Mouse (Mus musculus): ENCODE results near the gene Palld.

Palld gene

DNA sequence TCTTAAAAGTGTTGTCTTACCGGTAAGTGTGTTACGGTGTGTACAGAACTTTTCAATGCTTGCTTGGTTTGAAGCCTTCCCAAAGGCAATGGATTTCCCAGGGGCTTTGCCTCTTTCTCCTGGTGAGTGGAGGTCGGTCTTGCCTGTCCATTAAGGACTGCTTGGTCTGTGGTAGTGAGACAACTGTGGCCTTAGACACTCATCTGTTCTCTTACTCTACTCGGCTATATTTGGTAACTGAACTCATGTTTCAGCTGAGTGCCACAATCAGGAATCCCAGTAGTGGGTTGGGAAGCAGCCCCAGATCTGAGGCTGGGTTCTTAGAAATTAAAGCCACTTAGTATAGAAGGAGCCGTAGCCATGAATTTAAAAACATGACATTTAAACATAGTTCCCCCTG, at the start of gene Palld:
TSS of gene Palld (minus strand) at position 170 of the 400 bp plus-strand sequence.
- DNase-seq (ENCODE audit: low spot score): no peak

DNA sequence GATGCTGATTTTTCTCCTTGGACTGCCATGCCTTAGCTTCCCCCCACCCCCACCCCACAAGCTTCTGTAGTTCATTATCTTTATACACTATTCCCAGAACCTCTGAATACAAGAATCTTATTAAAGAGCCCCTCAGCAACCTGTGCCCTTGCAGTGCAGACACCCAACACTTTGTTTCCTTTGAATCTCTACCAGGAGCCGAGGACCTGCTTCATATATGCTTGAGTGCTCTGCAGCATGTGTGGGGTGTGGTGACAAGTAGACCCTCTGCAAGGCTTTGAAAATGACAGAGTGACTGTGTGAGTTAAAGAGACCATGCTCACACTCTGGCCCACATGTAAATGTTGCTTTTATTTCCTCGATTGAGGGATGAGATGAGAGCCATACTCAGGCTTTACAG, 35.1 kb upstream of the Palld start:
- no peak for DNase-seq (ENCODE audit: low spot score)

DNA sequence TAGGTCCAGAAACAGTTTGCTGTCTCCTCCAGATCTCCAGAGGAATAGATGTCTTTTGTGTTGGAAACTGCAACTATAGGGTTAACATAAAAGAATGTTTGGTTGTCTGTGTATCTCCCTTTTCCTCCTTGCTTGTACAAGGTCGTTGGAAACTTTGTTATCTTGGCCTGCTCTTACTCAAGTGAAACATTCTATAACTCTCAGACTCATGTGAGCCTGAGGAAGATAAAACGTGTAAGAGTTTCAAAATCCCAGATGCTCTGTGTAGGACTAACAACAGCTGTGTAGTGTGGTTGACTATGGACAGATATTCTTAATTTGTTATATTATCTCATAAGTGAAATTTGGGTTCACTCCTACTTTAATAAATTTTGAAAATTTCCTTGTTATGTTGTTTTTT, 30.8 kb upstream of the Palld start:
- no peak for DNase-seq (ENCODE audit: low spot score)

DNA sequence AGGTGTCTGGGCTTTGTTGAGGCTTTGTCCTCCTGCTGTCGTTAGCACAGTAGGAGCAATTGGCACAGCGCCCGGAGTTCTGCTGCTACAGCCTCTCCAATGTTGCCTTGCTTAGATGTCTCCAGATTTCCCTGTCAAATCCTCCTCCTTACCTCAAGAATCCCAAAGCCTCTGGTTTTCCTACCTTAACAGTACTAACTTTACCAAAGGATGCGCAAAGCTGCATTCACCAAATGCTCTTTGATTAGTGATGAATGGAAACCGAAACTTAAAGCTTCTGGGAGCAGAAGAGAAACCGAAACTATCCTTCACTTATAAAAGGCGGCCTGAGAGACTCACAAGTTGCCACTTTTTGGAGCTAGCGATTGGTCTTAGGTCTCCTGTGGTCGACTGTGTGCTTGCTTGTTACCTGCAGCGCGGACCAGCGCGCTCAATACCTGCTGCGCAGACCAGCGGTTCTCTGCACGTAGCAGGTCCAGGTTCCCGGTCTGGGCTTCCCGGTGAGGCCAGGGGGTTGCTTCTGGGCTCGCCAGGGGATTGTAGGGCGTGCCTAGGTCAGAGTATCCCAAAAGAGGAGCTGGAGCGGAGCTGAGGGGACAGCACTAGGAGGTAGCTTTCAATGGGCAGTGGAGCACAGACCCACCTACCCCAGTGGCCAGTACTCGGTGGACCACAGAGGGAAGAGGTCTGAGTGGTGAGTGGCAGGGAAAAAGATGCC, 25.4 kb upstream of the Palld start, which contains the start of gene Ddx60:
TSS of gene Ddx60 (plus strand) at position 311 of the 718 bp plus-strand sequence.
- DNase-seq (ENCODE audit: low spot score): peak; percentile 4

DNA sequence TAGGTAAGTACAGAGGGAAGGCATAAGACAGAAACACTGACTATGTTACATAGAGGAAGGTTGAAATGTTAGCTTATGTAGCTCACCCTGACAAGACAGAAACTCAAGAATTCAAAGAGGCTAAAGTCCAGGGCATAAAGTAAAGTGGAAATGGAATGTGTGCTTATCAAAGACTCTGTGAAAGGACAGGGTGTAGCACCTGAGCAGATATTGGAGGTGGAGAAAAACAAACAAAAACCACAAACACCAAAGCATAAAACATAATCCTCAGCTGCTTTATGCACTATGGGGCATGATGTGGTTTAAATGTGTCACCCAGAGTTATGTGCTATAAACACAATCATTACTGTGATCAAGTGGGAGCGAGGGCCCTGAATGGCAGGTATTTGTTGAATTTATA, 22.0 kb upstream of the Palld start:
- DNase-seq (ENCODE audit: low spot score): no peak

DNA sequence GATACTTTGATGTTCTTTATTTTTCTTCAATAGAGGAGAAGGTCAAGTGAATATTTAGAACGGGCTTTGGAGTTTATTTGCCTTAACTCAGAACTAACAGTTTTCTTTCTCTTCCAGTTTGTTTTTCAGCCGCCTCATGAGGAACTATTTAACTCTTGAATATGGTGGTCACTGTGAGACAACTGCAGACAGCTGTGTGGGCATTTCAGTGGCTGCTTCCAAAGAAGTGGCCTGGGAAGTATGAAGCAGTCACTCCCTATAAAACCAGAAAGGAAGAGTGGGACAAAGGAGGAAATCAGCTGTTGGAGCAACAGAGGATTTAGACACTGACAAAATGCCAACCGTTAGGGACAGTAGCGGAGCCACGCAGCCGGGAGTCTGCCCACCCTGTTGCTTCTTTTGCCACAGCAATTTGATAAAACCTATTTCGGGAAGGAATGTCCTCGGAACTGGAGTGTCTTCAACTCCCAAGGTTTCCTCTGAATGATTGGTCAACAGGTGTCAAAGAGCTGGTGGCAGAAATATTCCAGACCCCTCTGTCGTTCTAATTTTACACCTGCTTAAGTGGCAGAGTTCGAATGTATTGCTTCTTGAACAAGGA, 19.1 kb upstream of the Palld start:
- DNase-seq (ENCODE audit: low spot score): no peak

DNA sequence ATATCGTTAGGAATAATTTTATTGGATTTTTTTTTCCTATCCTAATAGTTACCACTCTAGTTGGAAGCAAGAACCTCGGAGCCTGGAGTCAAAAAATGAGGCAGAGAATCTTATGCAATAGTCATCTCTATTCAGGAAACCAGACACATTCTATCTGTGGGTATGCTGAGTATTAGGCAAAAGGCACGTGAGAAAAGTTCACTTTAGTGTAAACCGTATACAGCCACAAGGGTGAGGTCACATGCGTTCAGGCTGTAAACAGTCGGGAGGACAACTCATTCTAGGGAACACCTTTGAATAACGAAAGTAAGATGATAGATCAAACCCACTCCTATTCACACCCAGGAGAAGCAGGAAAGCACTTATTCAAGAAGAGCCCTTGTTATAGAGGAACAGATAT, 17.9 kb upstream of the Palld start:
- no peak for DNase-seq (ENCODE audit: low spot score)

DNA sequence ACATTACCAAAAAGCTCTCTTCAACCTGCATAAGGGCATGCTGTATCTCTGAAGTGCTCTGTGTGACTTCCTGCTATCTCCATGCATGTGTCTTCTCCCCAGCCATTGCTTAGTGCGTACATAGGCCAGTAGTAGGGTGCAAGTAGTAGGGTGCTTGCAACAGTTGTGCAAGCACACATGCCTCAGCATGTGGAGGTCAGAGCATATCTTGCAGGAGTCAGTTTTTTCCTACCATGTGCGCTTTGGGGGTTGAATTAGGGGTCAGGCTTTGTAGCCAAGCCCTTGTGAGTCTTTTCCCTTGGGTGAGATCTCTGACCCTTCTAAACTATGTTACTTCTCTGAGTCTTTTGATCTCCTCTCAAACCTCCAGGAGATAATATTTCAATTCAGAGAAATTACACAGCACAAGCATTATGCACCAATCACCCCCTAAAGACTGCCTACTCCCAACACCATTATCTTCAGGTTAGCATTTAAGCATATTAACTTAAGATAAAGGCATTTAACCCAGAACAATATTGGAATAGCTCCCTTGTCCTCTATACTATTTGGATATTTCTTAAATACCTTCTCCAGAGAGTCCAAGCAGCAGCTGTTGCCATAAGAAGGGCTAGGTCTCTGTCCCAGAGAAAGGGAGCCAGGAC, 16.8 kb upstream of the Palld start:
- no peak for DNase-seq (ENCODE audit: low spot score)

DNA sequence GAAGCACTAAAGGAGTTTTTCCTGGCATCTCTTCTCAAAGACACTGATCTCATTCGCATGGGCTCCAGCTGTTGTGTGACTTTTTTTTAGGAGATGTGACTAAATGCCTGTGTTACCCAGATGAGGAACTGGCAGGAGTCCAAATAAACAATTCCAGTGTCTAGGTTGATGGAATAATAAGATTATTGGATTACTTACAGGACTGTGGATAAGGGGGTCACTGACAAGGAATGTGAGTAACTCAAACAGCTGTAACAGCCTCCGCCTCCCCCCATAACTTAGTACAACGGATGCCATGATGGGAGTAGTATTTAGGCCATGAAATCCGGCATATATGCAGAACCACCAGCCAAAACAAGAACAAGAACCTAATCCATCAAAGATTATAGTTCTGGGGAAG, 14.8 kb upstream of the Palld start:
- DNase-seq (ENCODE audit: low spot score): no peak

DNA sequence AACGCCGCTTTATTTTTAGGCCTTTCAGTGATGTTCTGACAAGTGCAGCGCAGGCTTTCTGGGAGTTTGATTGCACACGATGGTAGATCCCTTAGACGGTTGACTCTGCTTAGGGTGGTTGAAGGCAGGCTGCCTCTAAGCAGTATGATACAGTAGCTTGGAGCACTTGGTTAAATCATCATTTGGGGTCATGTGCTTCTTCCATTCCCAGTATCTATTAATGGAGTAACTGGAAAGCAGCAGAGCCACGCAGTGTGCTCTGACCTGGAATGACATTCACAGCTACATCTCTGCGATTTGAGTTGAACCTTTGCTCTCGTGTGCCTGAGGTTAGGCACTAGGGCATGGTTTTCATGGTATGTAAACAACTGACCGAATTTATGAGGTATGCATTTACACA, 11.5 kb upstream of the Palld start:
- no peak for DNase-seq (ENCODE audit: low spot score)

DNA sequence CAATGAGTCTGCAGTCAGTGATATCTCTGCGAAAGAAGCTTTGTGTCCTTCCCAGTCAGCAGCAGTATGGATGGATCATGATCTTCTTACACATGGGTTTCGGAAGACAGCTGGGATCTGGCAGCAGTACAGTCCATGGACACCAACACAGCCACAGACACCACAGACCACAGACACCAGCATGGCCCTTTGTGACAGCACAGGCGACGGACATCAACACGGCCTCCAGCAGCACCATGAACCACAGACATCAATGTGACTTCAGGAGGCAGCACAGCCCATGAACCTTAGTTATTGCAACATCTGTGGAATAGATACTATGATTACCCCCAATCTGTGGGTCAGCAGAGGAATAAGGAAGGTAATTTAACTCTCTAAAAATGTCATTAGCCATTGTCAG, 10.3 kb upstream of the Palld start:
- no peak for DNase-seq (ENCODE audit: low spot score)

DNA sequence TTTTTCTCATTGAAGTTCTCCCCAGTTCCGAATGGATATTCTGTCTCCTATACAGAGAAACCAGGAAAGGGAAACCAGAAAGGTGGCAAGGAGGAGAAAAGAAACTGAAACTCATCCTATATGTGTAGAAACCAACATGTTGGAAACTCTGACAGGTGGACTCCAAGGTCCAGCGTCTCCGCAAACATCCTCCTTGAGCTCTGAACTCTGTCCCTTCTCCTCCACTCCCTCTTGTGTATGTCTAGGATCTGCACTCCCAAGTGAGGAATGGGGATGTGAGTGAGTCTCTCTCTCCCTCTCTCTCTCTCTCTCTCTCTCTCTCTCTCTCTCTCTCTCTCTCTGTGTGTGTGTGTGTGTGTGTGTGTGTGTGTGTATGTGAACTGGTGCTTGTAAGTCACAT, 6.8 kb upstream of the Palld start:
- DNase-seq (ENCODE audit: low spot score): no peak

DNA sequence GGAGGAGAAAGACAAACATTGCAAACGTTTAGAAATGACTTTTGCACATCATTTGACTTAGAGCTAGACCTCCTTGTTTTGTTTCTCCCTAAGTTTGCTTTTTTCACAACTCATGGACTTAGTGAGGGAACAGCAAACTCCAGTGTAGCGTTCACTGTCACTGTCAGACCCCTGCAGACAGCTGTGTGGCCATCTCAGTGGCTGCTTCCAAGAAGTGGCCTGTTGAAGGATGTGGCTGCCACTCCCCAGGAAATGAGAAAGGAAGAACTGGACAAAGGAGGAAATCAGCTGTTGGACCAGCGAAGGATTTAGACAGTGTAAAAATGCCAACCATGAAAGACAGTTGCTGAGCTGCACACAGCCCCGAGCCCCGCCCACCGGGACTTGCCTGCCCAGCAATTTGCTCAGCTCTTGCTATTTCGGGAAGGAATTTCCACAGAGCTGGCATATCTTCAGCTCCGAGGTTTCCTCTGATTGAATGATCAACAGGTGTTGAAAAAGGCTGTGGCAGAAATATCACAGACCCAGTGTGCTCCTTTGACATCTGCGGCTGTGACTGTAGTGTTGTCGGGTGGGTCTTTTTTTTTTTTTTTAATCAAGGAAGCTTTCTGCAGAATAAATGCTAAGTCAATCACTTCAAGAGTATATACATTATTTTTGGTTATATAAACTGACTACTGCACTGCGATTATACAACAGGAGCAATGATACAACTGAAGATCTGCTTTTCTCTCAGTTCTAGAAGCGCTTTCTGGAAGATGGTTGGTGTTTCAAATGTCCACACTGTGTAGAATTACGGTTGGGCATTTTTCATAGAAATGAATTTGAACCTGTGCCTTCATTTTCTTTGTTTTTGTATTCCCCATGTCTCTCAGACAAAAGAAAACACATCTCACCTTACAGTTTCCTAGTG, 6.1 kb upstream of the Palld start:
- no peak for DNase-seq (ENCODE audit: low spot score)

DNA sequence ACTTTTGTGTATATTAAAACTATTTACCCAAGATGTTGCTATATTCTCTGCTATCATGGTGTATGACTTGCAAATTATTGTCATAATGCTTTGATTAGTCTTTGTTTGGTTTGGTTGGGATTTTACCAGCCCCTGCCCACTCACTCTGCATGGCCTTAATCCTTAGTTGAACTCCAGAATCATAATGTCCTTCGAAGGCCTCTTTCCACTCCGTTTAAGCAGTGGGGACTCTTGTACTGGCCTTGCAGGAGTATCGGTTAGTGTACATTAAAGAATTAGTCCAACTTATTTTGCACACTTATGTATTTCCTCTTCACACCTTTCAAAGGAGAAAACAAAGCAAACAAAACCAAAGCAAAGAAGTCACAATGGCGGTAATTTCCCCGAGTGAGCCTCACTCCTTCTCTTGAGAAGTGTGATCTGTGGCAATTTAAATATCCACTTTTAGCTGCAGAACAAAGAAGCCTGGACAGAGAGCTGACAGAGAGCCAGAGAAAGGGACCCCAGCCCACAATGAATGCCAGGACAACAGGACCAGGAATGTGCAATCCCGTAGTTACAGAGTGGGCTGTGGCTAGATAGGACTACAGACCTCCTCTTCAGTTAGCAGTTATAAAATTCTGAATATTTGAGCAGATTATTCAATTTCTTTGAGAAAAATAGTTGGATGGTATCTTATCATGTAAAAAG, 1.3 kb downstream of the Palld start:
- DNase-seq (ENCODE audit: low spot score): no peak

DNA sequence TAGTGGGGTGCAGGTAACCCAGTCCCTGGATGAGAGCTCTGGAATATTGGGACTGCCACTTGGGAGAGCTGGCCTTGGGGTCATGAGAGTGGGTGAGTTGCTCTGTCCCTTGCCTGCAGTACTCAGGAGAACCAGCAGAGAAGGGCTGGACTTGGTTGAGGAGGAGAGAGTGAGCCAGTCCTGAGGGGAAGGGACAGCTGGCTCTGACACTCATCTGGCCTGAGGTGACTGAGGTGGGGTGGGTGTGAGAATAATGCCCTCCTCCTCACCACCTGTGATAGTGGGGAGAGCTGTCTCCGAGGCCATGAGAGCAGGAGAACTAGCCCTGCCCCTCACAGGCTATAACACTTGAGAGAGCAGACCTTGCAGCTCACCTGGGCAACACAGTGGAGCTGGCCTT, 5.1 kb downstream of the Palld start:
- no peak for DNase-seq (ENCODE audit: low spot score)

DNA sequence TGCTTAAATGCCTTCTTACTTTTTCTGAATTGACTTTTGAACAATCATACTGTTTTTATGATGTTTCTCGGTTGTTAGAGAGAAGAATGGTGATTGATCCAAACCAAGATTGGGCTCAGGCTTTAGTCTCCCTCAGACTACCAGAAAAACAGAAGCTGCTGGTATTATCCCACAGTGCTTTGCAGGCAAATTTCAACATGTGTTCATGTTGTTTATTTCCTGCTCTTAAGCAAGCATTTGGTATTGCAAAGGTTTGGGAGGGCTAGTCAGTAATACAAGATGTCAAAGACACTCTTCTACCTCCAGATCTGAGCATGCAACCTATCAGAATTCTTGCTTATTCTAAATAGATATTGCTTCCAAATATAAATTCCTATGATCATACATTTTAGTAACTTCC, 5.7 kb downstream of the Palld start:
- no peak for DNase-seq (ENCODE audit: low spot score)

DNA sequence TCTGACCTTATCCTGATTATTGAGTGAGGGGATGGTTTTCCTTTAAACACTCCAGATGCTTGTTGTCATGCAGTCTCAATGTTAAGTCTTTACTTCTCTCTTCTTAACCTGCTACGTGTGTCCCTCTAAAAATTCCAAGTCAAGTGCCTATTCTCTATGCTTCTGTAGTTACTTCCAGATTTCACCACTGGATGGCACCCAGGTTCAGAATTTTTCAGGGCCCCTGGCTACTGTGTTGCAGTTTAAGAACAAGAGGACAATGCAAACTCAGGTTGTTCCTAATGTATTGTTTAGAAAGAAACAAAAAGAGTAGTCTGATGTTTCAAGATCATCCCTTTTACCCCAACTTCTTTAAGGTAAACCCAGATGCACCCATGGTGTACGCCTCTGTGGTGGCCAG, 8.4 kb downstream of the Palld start:
- no peak for DNase-seq (ENCODE audit: low spot score)

DNA sequence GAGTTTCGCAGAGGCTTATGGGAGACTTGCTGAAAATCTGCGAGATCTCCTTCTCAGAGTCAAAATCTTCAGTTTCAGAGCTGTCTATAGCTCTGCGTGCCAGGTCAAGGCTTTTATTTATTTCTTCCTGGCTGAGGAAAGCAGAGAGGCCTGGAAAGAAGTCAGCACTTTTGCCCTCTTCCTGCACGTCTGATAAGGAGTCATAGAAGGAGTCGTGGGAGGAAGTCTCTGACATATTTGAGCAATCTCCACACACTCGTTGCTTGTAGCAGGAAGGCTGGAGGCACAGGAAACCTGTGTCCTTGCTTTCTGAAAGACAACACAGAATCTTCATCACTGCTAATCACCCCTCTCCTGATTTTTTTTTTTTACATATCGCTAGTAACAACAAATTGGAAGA, 24.9 kb downstream of the Palld start:
- no peak for DNase-seq (ENCODE audit: low spot score)

DNA sequence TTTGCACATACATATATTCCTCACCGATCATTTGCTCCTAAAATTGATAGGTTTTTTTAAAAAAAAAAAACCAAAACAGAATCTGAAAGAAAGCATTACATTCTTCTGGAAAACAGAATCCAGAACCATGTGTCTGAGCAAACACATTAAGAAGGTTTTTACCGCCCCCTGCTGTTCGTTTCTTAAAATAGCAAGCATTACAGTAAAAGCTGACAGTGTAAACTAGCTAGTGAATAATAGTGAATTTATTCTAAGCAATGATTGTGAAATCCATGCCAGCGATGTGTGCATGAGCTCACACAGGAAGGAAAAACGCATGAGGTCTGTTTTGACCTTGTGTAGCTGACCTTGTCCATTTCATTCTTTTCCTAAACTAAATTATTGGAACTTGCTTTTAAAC, 27.2 kb downstream of the Palld start:
- DNase-seq (ENCODE audit: low spot score): no peak

DNA sequence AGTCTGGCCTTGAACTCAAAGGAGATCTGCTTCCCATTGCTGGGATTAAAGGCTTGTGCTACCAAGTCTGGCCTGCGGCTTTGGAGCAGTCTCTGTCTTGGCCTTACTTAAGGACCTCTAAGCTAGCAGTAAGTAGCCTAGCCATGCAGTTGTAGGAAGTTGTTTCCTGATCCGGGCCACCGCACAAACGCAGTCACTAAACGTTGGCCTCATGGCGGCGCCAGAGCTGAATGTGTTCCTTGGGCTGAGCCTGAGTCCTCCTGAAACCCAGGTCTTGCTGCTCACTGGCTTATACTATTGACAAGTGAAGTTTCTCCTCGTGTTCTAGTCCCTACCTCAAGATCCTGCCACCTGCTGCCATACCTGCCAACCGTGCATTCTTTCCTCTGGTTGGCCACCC, 28.5 kb downstream of the Palld start:
- DNase-seq (ENCODE audit: low spot score): no peak

DNA sequence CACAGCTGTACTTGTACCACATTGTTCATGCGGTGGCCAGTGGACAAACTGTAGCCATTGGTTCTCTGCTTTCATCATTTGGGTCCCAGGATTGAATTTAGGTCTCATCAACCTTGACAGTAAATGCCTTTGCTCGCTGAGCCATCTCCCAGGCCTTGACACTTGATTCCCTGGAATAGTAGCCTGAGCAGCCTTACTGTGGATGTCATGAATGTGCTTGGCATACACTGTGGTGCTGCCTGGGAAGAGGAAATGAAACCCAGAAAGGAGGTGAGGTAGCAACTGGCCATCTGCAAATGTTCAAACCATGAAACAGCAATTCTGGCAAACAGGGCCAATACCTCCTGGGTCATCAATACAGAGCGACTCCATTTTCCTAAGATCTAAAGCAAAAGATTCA, 34.0 kb downstream of the Palld start:
- no peak for DNase-seq (ENCODE audit: low spot score)

DNA sequence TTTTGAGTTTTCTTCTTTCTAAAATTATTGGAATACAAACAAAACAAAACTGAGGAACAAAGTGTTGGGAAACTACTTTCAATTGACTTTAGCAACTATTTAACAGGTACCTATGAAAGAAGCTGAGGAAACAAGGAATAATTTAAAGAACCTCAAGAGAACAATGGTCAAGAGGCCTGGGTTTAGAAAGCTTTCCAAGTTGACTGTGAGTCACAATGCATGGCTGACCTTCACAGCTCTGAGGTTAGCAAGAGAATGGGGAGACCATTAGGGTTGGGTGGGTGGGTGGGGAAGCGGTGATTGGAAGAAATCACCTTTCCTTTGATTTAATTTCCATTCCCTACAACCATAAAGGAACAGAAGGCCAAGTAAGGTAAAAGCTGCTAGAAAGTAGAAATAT, 35.6 kb downstream of the Palld start:
- no peak for DNase-seq (ENCODE audit: low spot score)

Data from spleen, adult 12 weeks (tissue).